Mouse (Mus musculus): ENCODE measurements around the gene Slc45a3. TPM values are rescaled to one million over a fixed set of nuclear protein-coding genes. Genes with fewer than 3 reads are reported as not detected.

The Slc45a3 gene
- polyA plus RNA-seq, 1 experiment from 2014 or later: 4.9 TPM

GRCm38 (mm10) chr1:132005466-132005865, 42.7 kb downstream of the Slc45a3 start:
- Histone ChIP-seq H3K9ac (no peak overlapping the region), H3K27ac (no peak overlapping the region), H3K27me3 (no peaks in the 10 kb centered on the region), H3K4me1 (peaks cover 18% of the 10 kb centered on the region), H3K9me3 (no peaks in the 10 kb centered on the region), H3K4me2 (no peak overlapping the region), H3K4me3 (replicated peaks) (no peak overlapping the region), H3K36me3 (replicated peaks) (no peaks in the 10 kb centered on the region)
- ATAC-seq (ENCODE audit: low FRiP score): no peak
- 88% methylated on average over 1 of the region's 1 CpGs for WGBS

- H3K27me3 ChIP-seq: no peaks in the 10 kb centered on the region
- no peak for ATAC-seq (ENCODE audit: low FRiP score)
- no peak overlapping the region for H3K4me2 ChIP-seq
- no peak overlapping the region for H3K4me3 ChIP-seq (replicated peaks)
- no peak overlapping the region for H3K27ac ChIP-seq
- peaks cover 18% of the 10 kb centered on the region for H3K4me1 ChIP-seq
- H3K9ac ChIP-seq: no peak overlapping the region
- no peaks in the 10 kb centered on the region for H3K9me3 ChIP-seq
- WGBS: 86% methylated on average over 3 of the region's 3 CpGs
- no peaks in the 10 kb centered on the region for H3K36me3 ChIP-seq (replicated peaks)
Observed at GRCm38 (mm10) chr1:132006046-132006445, 43.3 kb downstream of the Slc45a3 start.

DNA sequence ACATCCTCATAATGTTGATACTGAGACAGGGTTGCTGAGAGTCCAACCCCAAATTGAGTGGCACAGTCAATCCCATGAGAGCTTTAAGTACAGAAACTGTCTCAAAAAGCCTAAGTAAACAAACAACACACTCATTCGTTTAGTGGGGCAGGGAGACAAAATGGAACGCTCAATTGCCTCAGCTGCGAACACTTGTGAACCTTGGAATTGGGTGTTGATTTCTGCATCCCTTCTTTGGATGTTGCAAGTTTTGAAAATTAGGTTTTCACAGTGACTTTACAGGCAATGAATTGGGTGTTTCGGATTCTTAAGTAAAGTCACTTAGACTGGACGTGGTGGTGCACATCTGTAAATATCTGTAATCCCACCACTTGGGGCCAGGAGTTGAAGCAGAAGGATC, 44.0 kb downstream of the Slc45a3 start:
- Histone ChIP-seq H3K4me3 (replicated peaks) (peak overlapping the region; percentile 89), H3K27me3 (no peaks in the 10 kb centered on the region), H3K4me1 (peaks cover 18% of the 10 kb centered on the region), H3K9me3 (no peaks in the 10 kb centered on the region), H3K9ac (no peak overlapping the region), H3K27ac (0 out of 2 replicates have a peak overlapping the region, but pooled peaks have one; percentile 10), H3K36me3 (replicated peaks) (no peaks in the 10 kb centered on the region), H3K4me2 (peak overlapping the region; percentile 79)
- ATAC-seq (ENCODE audit: low FRiP score): no peak
- WGBS: 43% methylated on average over 5 of the region's 5 CpGs

DNA sequence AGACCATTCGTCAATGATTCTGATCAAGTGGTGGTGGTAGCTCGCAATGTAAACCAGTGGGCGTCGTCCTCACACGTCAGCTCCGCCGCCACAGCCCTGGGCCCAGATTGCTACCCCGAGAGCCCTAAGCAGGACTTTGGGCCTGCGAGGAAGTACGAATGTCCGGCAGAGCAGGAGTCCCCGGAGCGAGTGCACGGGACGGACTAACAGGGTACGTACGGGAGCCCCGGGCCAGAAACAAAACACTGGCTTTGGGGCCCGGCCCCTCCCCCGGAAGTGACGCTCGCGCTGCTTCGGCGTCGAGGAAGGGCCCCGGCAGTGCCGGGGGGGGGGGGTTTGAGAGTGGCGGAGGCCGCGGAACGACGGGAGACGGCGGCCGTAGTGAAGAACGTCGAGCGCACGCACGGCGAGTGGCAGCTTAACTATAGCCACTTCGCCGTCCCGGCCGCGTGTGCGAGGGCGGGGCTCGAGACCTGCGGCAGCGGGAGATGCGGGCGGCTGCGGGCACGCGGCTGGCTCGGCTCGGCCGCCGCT, 44.6 kb downstream of the Slc45a3 start, which contains the start of gene Elk4:
Gene Elk4, plus strand, starts transcription at position 326 of the 534 bp plus-strand sequence.
- Histone ChIP-seq H3K4me3 (replicated peaks) (peak within 1 kb of the TSS; percentile 89), H3K4me2 (peak within 1 kb of the TSS; percentile 79), H3K9me3 (no peaks in the 10 kb centered on the region), H3K4me1 (peaks cover 18% of the 10 kb centered on the region), H3K27ac (peak within 1 kb of the TSS; percentile 97), H3K36me3 (replicated peaks) (no peaks in the 10 kb centered on the region), H3K9ac (peak within 1 kb of the TSS; percentile 94), H3K27me3 (no peaks in the 10 kb centered on the region)
- whole genome bisulfite sequencing: 0% methylated on average over 50 of the region's 61 CpGs
- ATAC-seq (ENCODE audit: low FRiP score): peak; percentile 94

DNA sequence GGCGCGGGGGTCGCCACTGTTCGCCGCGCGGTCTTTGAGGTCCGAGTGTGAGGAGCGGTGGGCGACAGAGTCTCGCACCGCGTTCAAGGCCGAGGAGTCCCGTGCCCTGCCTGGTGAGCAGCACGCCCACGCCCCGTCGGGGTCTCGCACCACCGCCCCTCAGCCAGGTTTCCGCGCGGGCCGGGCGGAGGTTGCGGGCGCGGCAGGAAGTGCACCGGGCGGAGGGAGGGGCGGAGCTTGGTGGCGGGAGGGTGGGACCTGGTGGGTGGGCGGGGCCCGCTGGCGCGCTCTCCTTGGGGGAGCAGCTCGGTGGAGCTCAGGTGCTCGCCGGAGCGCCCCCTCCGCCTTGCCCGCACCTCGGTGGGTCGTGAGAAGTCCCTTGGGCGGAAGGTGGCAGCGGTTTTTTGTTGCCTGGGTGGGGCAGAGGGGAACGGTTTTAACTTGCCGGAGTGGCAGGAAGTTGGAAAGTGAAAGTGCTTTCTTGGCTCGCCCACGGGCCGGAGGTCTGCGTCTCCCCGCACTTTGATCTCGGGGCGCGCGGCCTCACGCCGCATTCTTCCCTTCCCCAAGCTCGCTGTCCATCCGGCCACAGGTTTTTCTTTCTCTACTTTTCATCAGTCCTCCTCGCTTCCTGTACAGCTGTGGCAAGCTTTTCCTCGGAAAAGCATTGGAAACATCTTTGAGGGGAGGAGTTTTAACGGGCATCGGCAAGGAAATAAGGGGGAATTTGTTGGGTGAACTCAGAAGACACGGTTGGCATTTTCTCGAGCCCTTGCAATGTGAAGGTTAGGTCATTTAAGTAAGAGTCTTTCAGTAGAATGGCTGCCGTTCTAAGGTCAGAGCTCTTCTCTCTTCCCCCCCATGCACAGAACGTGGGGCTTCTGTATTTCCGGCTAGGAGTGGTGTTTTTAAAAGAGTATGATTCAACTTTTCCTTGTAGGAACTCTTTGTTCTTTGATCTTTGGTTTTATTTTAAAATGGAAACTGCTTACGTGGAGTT, 45.4 kb downstream of the Slc45a3 start:
- Histone ChIP-seq H3K27me3 (no peaks in the 10 kb centered on the region), H3K9ac (peak overlapping the region; percentile 94), H3K4me3 (replicated peaks) (peak overlapping the region; percentile 89), H3K27ac (peak overlapping the region; percentile 97), H3K9me3 (no peaks in the 10 kb centered on the region), H3K4me1 (peaks cover 18% of the 10 kb centered on the region), H3K36me3 (replicated peaks) (no peaks in the 10 kb centered on the region), H3K4me2 (peak overlapping the region; percentile 79)
- WGBS: under 1% methylated on average over 68 of the region's 72 CpGs
- peak; percentile 93 for ATAC-seq (ENCODE audit: low FRiP score)

DNA sequence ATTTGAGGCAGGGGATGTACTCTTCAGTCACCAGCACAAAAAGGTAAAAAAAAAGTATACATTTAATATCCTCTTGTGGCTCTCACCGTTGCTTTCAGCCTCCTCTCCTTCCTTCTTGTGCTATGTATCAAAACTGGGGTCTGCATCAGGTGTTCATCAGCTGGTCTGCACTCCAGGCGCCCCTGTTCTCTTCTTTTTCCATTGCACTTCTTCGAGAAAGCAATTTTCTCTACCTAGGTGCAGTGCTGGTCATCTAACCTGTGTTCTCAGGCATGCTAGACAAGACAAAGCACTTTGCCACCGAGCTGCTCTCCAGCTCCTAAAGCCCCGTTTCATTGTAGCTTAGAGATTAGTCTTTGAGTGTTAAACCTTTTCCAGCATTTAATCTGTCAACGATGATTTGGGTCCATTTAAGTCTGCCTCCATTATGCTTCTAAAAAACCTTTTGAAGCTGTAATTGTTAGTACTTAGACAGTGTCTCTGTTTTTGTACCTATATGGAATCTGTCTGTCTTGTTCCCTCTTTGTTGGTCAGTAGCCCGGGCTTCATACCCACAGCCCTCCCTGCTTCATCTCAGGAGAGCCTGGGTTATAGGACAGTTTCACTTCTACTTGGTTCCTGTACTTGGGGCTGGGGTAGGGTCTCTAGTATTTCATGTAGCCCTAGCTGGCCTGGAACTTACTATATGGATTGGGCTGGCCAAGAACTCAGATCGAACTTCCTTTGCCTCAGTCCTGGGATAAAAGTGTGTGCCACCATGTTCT, 46.3 kb downstream of the Slc45a3 start:
- Histone ChIP-seq H3K27me3 (no peaks in the 10 kb centered on the region), H3K27ac (no peak overlapping the region), H3K9ac (0 out of 2 replicates have a peak overlapping the region, but pooled peaks have one; percentile 40), H3K4me2 (peak overlapping the region; percentile 79), H3K36me3 (replicated peaks) (no peaks in the 10 kb centered on the region), H3K9me3 (no peaks in the 10 kb centered on the region), H3K4me1 (peaks cover 18% of the 10 kb centered on the region), H3K4me3 (replicated peaks) (peak overlapping the region; percentile 89)
- 32% methylated on average over 8 of the region's 8 CpGs for WGBS
- ATAC-seq (ENCODE audit: low FRiP score): no peak

- Histone ChIP-seq H3K4me3 (replicated peaks) (no peak overlapping the region), H3K9me3 (no peaks in the 10 kb centered on the region), H3K4me1 (peaks cover 18% of the 10 kb centered on the region), H3K4me2 (no peak overlapping the region), H3K9ac (no peak overlapping the region), H3K27ac (no peak overlapping the region), H3K27me3 (no peaks in the 10 kb centered on the region), H3K36me3 (replicated peaks) (peaks cover 17% of the 10 kb centered on the region)
- ATAC-seq (ENCODE audit: low FRiP score): no peak
- 88% methylated on average over 17 of the region's 17 CpGs for WGBS
Observed at GRCm38 (mm10) chr1:132010632-132011501, 48.1 kb downstream of the Slc45a3 start.

DNA sequence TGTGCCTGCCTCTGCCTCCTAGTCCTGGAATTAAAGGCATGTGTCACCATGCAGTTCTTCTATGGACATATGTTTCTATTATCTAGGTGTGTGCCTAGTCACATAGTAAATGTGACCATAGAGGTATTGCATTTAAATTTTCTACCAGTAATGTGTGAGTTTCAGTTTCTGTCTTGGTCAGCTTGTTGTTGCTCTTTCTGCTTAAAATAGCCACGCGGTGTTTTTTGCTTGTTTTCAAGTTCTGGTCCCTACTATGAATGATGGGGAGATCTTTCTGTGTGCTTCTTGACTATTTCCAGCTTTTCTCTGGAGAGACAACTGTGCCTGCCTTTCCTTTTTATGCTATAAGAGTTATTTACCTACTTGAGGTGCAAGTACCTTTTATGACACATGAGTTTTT, 49.0 kb downstream of the Slc45a3 start:
- no peaks in the 10 kb centered on the region for H3K27me3 ChIP-seq
- no peak overlapping the region for H3K27ac ChIP-seq
- WGBS: 77% methylated on average over 2 of the region's 2 CpGs
- H3K9me3 ChIP-seq: no peaks in the 10 kb centered on the region
- peaks cover 14% of the 10 kb centered on the region for H3K4me1 ChIP-seq
- H3K36me3 ChIP-seq (replicated peaks): peaks cover 22% of the 10 kb centered on the region
- no peak overlapping the region for H3K4me2 ChIP-seq
- no peak overlapping the region for H3K4me3 ChIP-seq (replicated peaks)
- no peak overlapping the region for H3K9ac ChIP-seq
- ATAC-seq (ENCODE audit: low FRiP score): no peak

- Histone ChIP-seq H3K4me1 (peaks cover 13% of the 10 kb centered on the region), H3K4me2 (no peak overlapping the region), H3K9ac (no peak overlapping the region), H3K36me3 (replicated peaks) (peaks cover 32% of the 10 kb centered on the region), H3K9me3 (no peaks in the 10 kb centered on the region), H3K27ac (no peak overlapping the region), H3K4me3 (replicated peaks) (no peak overlapping the region), H3K27me3 (no peaks in the 10 kb centered on the region)
- ATAC-seq (ENCODE audit: low FRiP score): no peak
- 87% methylated on average over 8 of the region's 8 CpGs for WGBS
Observed at GRCm38 (mm10) chr1:132012861-132013260, 50.1 kb downstream of the Slc45a3 start.

- no peaks in the 10 kb centered on the region; the same call in 1 of the 2 replicates for H3K4me1 ChIP-seq
- no peak overlapping the region for H3K4me3 ChIP-seq (replicated peaks)
- no peak overlapping the region for H3K9ac ChIP-seq
- no peaks in the 10 kb centered on the region for H3K9me3 ChIP-seq
- no peaks in the 10 kb centered on the region for H3K27me3 ChIP-seq
- no peak overlapping the region for H3K4me2 ChIP-seq
- WGBS: 96% methylated on average over 1 of the region's 1 CpGs
- H3K27ac ChIP-seq: no peak overlapping the region
- no peak for ATAC-seq (ENCODE audit: low FRiP score)
- H3K36me3 ChIP-seq (replicated peaks): peaks cover 52% of the 10 kb centered on the region
Observed at GRCm38 (mm10) chr1:132014800-132015199, 52.0 kb downstream of the Slc45a3 start.

GRCm38 (mm10) chr1:132016691-132017090, 53.9 kb downstream of the Slc45a3 start:
- no peak overlapping the region for H3K4me3 ChIP-seq (replicated peaks)
- H3K9me3 ChIP-seq: no peaks in the 10 kb centered on the region
- 97% methylated on average over 1 of the region's 1 CpGs for WGBS
- no peaks in the 10 kb centered on the region for H3K27me3 ChIP-seq
- peaks cover 63% of the 10 kb centered on the region for H3K36me3 ChIP-seq (replicated peaks)
- no peaks in the 10 kb centered on the region for H3K4me1 ChIP-seq
- no peak overlapping the region for H3K27ac ChIP-seq
- no peak overlapping the region for H3K4me2 ChIP-seq
- ATAC-seq (ENCODE audit: low FRiP score): no peak
- no peak overlapping the region for H3K9ac ChIP-seq
